Mouse (Mus musculus) c-Kit-negative CD71-positive TER-119-positive erythroid progenitor cells, embryonic 14.5 days (primary cell): ENCODE results near the gene 1700113H08Rik.

Source experiments
- DNase-seq: peaks from one replicate; pipeline ENCODE4 v3.0.0-alpha.2; 2013; ENCODE audit warnings: low read depth, low spot score

Gene 1700113H08Rik

GRCm38 (mm10) chr10:87059447-87059846, 1.6 kb downstream of the 1700113H08Rik start:
- DNase-seq: no peak

GRCm38 (mm10) chr10:87084236-87084635, 26.4 kb downstream of the 1700113H08Rik start:
- no peak for DNase-seq

GRCm38 (mm10) chr10:87087646-87088045, 29.8 kb downstream of the 1700113H08Rik start:
- no peak for DNase-seq

- DNase-seq: no peak
Measured at GRCm38 (mm10) chr10:87094249-87094648, 36.4 kb downstream of the 1700113H08Rik start.

GRCm38 (mm10) chr10:87098722-87099121, 40.9 kb downstream of the 1700113H08Rik start:
- no peak for DNase-seq

- DNase-seq: no peak
Measured at GRCm38 (mm10) chr10:87100668-87101067, 42.8 kb downstream of the 1700113H08Rik start.

- no peak for DNase-seq
Measured at GRCm38 (mm10) chr10:87101265-87101950, 43.6 kb downstream of the 1700113H08Rik start.

GRCm38 (mm10) chr10:87101951-87102320, 44.1 kb downstream of the 1700113H08Rik start:
- DNase-seq: no peak

GRCm38 (mm10) chr10:87102455-87102854, 44.6 kb downstream of the 1700113H08Rik start:
- DNase-seq: no peak

- DNase-seq: no peak
Measured at GRCm38 (mm10) chr10:87103286-87103685, 45.4 kb downstream of the 1700113H08Rik start.

GRCm38 (mm10) chr10:87107565-87108297, 49.9 kb downstream of the 1700113H08Rik start:
- DNase-seq: no peak

GRCm38 (mm10) chr10:87108333-87108732, 50.5 kb downstream of the 1700113H08Rik start:
- DNase-seq: no peak

GRCm38 (mm10) chr10:87109038-87109771, 51.4 kb downstream of the 1700113H08Rik start:
- no peak for DNase-seq

- DNase-seq: no peak
Measured at GRCm38 (mm10) chr10:87110909-87111308, 53.1 kb downstream of the 1700113H08Rik start.

- no peak for DNase-seq
Measured at GRCm38 (mm10) chr10:87125094-87125493, 67.2 kb downstream of the 1700113H08Rik start.

- peak; percentile 8 for DNase-seq
Measured at GRCm38 (mm10) chr10:87126186-87126824, 68.5 kb downstream of the 1700113H08Rik start.

- no peak for DNase-seq
Measured at GRCm38 (mm10) chr10:87151050-87151449, 93.2 kb downstream of the 1700113H08Rik start.

GRCm38 (mm10) chr10:87153731-87154505, 96.1 kb downstream of the 1700113H08Rik start:
- no peak for DNase-seq

- no peak for DNase-seq
Measured at GRCm38 (mm10) chr10:87159781-87160180, 101.9 kb downstream of the 1700113H08Rik start.

- no peak for DNase-seq
Measured at GRCm38 (mm10) chr10:87196123-87196756, 138.4 kb downstream of the 1700113H08Rik start.

- no peak for DNase-seq
Measured at GRCm38 (mm10) chr10:87198720-87199119, 140.9 kb downstream of the 1700113H08Rik start.
